Mouse (Mus musculus) thymus, postnatal 25 days (tissue): ENCODE data around the gene Nfkbid.

ENCODE experiments used
- DNase-seq: peaks from one replicate; pipeline ENCODE4 v3.0.0; 2022

The Nfkbid gene

DNA sequence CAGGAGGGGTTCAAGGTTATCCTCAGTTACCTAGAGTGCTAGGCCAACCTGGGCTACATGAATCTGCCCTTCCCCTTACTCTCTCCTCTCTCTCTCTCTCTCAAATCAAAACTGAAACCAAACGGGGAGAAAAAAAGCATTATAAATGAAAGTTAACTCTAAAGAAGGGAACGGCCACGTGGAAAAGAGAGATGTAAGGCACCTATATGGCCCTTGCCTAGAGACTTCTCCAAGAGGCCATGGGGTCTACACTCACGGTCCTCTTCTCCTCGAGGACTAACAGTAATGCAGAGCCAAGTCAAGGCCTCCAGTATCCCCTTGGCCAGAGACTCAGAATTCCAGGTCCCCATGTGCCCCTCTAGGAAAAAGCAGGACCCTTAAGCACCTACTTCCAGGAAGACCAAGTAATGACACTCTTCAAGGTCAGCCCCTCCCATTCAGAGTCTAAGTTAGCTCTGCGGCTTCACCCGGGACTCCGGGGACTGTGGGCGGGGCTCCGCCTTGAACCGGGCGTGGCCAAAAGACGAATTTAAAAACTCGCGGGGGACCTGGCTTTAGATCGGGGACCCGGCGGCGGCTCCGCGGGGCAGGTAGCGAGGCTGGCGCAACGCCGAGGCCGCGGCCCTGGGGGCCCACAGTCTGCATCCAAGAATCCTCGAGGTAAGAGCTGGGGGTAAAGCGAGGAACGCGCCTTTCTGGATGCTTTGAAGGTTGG is at the start of gene Nfkbid:
Gene Nfkbid, plus strand, starts transcription at position 558 of the 715 bp plus-strand sequence.
- peak; percentile 95 for DNase-seq

DNA sequence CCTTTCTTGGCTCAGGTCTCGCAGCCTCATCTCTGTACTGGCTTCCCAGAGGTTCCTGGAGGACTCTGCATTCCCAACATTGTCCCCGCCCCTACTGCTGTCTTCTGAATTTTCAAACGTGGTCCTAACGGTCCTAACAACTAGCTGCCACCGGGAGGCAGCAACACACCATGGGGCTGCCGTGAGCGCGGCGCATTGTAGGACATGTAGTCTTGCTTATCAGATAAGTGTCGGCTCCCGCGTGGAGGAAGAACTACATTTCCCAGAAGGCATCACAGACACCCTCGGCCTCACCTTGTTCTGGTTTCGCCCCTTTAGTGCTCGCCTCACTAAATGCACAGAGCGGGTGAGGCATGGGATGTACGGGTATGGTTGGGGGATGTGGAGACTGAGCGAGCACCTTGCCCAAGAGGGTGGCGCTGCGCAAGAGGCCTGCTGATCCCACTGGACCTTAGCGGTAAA is 48.0 kb upstream of the Nfkbid start:
- DNase-seq = peak; percentile 88

DNA sequence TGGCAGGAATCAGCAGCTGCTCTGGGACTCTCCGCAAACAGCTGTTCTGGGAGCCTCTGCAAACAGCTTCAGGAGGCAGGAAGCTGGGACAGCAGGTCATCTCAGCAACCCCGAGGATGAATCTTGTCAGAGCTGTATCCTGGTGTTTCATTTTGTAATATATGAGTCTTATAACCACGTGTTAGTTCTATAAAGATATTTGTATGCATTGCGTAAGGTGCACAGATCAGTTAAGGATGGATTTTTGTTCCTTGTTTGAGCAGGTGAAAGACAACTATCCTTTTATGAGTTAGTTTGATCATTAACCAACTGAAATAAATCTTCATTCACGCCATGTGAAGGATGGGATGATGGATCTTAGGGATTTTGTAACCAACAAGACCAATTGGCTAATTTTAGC is 41.5 kb upstream of the Nfkbid start:
- DNase-seq = no peak

DNA sequence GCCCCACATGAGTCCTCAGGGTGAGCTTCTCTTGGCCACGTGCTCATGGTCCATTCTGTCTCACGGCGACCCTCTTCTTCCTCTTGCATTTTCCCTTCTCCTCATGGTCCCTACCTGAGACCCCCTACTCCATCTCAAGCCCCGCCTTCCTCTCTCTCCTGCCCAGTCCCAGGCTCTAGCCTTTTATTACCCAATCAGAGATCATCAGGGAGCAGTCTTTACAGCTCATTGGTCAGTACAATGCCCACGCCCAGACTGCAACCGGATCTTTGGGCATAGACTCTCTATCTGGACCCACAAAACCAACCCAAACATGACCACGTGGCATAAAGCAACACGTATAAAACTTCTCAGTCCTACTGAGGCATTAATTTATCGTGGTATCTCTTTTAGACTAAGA is 37.4 kb upstream of the Nfkbid start:
- no peak for DNase-seq

DNA sequence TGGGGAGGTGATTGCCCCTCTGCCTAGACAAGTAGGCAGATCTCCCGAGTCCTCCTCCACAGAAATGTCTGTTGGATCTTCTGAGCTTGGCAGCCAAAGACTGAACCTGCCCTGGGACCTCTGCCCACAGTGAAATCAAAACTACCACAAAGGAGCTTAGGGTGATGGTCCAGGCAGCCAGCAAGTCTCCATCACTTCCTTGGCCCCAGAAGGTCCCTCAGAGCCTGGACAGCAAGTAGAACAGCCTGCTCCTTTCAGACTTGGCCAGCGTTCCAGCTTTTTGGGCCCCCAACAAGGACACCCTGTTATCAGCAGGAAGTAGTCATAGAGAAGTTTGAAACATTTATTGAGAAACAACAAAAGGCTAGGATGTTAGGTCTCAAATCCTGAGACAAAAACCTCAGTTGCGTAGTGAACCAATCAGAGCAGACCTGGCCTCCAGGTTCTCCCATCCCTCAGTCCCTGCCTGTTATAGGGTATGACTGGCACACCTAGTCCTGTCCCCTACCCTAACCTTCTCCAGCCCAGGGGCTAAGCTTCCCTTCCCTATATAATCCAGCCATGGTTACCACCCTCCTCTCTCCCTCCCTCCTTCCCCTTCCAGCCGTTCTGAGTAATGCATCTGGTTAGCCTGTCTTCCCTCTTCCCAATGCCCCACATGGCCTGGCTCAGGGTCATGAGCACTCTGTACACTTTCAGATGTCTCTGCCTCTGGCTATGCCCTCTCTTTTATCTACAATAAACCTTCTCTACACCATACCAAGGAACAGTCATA is 28.6 kb upstream of the Nfkbid start:
- DNase-seq = no peak

DNA sequence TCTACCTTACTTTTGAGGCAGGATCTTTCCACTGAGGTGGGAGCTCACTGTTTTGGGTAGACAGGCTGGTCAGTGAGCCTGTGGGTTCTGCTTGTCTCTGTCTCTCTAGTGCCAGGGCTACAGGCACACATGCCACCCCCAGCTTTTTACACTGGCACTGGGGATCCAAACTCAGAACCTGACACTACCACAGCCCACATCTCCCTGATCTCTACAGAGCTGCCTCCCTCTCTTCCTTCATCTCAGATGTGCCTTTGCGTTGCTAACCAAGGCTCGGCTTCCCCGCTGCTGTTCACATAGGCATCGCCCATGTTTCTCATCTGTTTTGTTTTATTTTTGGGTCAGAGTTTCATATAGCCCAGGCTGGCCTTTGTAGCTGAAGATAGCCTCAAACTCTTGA is 27.9 kb upstream of the Nfkbid start:
- peak; percentile 47 for DNase-seq

DNA sequence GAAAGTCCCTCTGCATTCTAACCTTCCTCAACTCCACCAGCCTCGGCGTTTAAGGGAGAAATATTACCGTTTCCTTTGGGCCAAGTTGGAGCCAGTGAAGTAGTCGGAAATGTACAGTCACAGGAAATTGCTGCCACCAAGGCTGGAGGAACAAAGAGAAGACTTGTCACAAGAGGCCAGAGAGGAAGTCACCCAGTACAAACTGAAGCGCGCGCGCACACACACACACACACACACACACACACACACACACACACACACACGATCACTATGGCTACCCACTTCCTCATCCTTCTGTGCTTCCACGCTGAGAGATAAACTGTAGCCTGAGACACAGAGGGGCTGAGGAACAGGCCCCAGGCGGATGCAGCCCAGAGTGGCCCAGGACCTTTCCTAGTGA is 27.2 kb upstream of the Nfkbid start:
- peak; percentile 76 for DNase-seq

DNA sequence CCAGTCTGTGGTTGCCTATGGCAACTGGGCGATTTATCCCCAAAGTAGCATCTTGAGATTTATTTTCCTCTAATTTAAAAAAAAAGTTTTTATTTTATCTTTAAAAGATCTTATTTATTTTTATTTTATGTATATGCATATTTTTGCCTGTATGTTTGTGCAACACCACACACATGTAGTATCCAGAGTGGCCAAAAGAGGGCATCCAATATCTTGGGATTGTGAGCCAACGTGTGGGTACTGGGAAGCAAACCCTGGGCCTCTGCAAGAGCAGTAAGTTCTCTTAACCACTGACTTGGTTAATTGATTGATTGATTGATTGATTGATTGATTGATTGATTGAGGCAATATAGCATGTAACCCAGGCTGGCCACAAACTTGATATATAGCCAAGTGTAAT is 26.7 kb upstream of the Nfkbid start:
- peak; percentile 61 for DNase-seq

DNA sequence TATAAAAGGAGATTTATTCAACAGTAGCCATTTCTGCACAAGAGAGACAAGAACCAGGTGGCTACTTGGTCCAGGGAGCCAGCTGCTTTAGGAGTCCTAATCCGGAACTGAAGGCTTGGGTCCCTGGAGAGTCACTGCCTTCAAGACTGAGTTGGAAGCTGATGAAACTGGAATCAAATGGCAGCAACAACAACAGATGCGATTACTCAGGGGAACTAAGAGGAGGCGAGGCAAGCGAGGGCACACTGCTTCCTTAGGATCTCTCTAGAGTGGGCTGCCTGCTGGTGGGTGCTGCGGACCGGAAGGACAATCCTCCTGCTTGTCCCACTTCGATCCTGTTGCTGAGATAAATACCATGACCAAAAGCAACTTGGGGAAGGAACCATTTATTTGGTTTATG is 21.9 kb upstream of the Nfkbid start:
- no peak for DNase-seq

DNA sequence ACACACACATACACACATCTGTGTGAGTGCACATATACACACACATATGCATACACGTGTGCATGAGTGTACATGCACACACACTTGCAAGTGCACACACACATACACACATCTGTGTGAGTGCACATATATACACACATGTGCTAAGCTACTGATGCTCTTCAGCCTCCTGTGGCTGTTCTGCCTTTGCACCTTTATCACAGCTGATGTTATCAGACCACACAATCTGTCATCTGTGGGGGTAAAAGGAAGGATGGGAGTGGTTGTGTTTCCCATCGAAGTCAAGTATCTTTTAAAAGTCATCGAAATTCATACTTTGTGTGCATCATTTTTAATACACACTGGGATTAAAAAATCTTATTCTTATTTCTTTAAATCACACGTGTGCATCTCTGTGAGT is 19.2 kb upstream of the Nfkbid start:
- DNase-seq = no peak

DNA sequence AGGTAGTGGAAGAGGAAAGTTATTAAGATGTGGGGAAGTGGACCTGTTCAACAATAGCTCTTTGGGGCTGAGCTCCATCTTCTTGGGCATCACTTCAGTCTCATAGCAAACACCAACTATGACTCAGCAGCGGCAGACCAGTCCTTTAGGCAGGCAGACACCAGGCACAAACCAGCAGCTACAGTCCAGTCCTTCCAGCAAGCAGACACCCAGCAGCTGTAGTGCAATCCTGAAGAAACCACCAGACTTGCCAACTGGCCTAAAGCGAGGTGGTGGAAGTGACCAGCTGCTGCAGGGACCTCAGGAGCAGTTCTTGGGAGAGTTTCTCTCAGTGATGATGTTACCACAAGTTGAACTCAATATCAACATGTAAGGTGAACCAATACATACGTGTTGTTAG is 12.9 kb upstream of the Nfkbid start:
- no peak for DNase-seq

DNA sequence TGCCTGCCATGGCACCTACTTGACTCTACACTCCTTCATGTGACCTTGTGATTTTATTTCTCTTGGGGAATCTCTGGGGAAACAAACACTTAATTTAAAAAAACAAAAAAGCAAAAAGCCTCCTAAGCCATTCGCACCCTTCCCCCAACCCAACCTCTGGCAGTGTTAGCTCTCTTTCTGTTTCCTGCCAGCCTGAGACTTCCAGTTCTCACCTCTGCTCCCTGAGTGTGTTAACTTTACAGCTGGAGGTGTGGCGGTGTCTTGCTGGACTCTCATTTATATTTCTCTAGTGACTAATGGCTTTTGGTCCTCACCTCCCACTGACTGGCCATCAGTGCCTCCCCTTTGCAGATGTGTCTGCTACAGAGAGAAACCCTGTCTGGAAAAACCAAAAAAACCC is 11.7 kb upstream of the Nfkbid start:
- peak; percentile 40 for DNase-seq

DNA sequence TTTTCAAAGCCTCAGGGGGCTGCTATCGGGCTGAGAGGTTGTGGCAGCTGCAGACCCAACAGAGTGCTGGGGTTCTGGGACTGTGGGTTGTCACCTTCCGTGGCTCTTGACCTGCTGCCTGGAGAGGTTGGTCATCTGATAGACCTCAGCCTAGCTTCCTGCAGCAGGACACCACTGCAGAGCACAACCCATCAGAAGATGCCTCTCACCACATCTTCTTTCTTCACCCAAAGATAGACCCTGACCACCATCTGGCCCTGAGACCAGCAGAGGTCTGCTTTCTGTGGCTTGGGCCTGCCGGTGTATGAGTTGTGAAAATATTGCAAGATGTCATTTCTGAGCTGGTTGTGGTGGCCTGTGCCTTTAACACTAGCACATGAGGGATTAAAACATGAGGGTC is 10.5 kb upstream of the Nfkbid start:
- DNase-seq = no peak

DNA sequence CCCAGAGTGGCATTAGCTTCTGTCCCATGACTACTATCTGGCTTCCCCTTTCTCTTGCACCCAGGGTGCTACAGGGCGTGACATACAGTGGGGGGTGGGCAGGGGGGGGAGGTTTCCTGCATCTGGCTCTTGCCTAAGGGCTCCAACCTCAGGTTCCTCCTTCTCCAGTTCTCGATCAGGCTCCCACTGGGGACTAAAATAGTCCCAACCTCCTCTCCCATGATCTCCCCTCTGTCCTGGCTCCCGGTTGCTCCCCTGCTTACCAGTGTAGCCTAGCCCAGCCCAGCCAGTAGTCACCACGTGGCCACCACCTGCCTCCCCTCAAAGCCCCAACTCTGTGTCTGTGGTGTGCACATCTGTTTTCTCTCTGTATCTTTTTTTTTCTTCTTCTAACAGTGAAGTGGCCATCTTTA is 8.8 kb upstream of the Nfkbid start:
- DNase-seq = peak; percentile 62

DNA sequence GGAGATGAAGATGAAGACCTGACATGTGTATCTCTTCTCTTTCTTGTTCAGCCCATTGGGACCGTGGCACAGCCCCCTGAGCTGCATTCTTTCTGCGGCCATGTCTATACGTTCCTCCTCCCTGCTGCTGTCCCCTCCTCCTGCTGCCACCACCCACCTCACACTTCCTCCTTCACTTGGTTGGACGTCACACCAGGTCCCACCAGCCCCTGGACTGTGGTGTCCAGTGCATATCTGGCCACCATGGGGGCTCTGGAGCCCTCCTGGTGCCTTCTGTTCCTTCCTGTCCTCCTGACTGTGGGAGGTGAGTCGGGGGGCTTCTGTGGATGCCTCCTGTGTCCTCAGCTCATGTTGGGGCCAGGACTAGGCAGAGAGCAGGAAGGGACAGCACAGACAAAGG is 7.9 kb upstream of the Nfkbid start, which contains the start of gene Tyrobp:
Gene Tyrobp, plus strand, starts transcription at position 165 of the 400 bp plus-strand sequence.
- DNase-seq = no peak

DNA sequence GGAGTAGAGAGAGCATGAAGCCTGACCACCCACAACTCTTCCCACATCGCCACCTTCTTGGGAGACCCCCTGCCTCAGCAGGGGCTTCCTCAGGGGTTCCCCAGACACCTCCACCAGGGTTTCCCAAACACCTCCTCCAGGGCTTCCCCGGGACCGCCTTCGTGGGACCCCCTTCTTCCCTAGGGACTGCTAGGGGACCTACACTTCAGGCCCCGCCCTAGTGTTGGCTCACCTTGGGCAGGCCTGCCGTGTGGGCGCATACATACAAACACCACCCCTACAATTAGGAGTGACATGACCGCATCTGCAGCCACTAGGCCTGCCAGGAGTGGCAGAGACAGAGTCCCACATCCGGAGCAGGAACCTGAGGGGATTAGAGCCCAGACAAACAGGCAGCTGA is 3.7 kb upstream of the Nfkbid start:
- DNase-seq = peak; percentile 59

DNA sequence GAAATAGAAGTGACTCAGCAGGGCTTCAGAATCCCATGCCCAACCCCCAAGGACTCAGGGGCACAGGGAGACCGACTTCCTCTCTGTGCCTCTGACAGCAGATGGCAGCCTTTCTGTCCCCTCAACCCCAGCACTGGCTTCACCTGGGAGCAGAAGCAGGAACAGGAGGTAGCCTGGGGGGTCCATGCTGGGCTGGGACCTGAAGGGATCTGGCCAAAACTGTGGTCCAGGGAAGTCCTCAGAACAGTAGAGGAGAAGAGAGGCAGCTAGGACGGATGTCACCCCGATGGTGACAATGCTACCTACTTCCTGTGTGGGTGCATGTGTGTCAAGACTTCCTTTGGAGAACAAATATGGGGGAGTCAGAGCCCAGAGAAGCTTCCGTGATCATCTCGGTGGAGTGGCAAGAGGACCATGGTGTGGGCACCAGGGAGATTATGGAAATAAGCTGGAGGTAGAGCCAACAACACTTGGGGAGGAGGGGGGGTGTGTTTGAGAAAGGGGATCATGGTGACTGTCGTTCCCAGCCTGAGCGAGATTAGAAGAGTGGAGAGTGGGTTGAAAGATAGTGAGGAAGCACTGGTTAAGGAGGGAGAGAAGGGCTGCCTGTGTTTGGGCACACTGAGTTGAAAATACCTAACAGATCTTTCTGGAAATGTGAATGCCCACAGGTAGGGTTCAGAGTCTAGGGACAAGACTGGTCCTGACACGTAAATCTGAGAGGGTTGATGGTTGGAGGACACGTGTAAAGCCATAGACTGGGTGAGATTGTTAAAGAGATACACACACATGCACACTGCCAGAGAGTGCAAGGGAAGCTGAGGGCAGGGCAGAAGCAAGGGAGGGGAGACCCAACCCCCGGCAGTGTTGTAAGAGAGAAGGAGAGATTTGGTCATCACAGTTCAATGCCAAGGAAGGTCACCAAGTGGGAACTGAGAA is 1.7 kb upstream of the Nfkbid start, which contains the start of gene Hcst:
Gene Hcst, minus strand, starts transcription at position 294 of the 939 bp plus-strand sequence.
- peak; percentile 78 for DNase-seq

DNA sequence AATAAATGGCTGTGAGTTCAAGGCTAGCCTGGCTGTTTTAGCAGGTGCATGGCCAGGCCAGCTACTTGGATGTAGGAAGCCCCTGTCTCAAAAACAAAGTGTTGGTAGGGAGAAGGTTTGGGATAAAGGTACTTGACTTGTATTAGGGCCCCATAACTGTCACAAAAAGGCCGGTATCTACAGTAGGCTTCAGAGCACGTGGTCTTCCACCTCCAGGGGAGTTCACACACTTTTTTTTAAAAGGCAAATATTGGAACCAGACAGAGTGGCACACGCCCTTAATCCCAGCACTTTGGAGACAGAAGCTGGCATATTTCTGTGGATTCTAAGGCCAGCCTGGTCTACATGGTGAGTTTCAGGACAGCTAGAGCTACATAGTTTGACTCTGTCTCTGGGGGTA is 859 bp upstream of the Nfkbid start:
- DNase-seq = no peak

DNA sequence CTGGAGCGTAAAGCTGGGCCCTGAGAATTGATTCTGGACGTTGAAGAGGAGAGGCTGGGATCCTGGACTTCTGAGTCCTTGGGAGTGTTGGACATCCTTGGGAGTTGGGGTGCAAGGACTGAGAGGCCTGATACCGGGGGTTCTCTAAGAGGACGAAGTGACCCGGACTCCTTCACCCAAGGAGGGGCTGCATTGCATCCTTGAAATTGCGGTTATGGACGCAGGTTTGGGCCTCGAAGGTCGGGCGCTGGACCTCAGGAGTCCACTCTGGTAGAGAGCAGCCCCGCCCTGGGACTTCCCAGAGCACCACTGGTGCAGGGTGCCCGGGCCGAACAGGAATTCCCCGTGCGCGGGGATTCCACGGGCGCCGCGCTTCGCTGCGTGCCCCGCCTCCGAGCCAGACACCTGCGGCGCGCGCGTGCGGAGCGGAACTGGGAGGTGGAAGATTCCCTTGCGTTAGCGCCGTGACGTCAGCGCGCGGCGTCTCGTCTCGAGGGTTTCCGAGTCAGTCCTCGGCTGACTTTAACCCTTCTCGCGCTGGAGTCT is 431 bp downstream of the Nfkbid start:
- peak; percentile 94 for DNase-seq

DNA sequence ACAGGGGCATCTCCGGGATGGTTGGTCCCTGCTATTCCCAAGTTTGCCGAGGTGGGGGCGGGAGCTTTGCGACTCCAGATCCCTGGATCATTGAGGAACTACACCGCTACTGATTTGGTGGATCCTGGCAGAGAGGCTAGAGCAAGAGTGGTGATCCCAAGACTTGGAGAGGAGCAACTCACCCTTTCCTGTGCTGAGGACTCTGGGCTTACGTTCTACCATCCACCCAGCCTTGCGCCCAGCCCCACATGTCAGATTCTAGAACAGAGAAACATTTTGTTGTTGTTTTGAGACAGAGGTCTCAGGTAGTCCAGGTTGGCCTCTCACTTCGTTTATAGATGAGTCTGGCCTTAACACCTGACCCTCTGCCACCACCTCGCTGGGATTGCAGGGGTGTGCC is 1.0 kb downstream of the Nfkbid start:
- DNase-seq = no peak

DNA sequence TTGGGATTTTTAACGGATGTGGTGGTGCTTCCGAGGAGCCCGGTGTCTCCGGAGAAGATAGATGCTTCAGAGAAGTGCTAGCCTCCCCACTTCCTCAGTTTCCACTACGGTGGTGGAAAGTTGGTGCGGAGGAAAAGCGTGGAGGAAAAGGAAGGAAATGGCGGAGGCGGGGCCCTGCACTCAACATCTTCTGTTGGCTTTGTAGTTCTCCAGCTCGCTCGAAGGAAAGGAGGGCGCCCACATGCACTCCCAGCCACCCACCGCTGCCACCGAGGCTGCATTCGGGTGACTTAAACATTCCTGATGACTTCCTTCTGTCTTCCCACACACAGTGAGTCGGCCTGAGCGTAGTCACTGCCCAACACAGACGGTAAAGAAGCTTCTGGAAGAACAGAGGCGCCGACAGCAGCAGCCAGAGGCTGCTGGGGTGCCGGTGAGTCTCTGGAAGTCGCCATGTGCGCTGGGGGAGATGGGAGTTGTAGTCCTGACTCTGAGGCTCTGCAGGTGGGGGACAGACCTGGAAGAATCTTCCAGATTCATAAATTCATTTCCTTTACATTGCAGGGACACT is 1.6 kb downstream of the Nfkbid start:
- DNase-seq = peak; percentile 77

DNA sequence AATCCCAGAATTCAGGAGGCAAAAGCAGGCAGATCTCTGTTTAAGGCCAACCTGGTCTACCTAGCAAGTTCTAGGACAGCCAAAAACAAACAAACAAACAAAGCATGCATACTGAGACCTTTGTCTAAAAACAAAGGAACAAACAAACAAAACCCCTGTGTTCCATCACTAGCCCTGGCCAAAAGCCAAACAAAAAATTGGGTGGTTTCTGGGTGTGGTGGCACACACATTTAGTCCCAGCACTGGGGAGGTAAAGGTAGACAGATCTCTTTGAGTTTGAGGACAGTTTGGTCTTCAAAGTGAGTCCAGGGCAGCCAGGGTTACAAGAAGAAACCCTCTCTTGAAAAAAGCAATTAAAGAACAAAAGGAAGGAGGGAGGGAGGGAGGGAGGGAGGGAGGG is 7.8 kb downstream of the Nfkbid start:
- no peak for DNase-seq
